Mouse (Mus musculus) limb, embryonic 12.5 days (tissue): Measurements from ENCODE around the gene Smyd1. TPM values are rescaled to one million over a fixed set of nuclear protein-coding genes. Genes with fewer than 3 reads are reported as not detected.

Experiments
- ATAC-seq: fragments of 200-750 bp; cut with Nextera tagmentation; 2 replicates; pipeline ENCODE4 v1.8.0; 2017; ENCODE audit warnings: low read depth, moderate TSS enrichment; ENCODE audit not compliant: insufficient number of reproducible peaks, insufficient read depth, low FRiP score, low TSS enrichment
- H3K27ac ChIP-seq: fragments of 300-500 bp; sonication (generic); 2 replicates; pipeline ENCODE4 v1.5.1; 2016; ENCODE audit warnings: mild to moderate bottlenecking, moderate library complexity
- H3K27me3 ChIP-seq: fragments of 300-500 bp; sonication (generic); 2 replicates; pipeline ENCODE4 v1.6.1; 2016; ENCODE audit warnings: mild to moderate bottlenecking, moderate library complexity
- H3K36me3 ChIP-seq: fragments of 300-500 bp; sonication (generic); 2 replicates; pipeline ENCODE4 v1.6.1; 2016; ENCODE audit warnings: mild to moderate bottlenecking, moderate library complexity
- H3K4me1 ChIP-seq: fragments of 300-500 bp; sonication (generic); replicated peaks from 2 replicates; pipeline ENCODE4 v1.6.1; 2016
- H3K4me2 ChIP-seq: fragments of 300-500 bp; sonication (generic); 2 replicates; pipeline ENCODE4 v1.6.1; 2016; ENCODE audit warnings: mild to moderate bottlenecking, moderate library complexity
- H3K4me3 ChIP-seq: fragments of 300-500 bp; sonication (generic); replicated peaks from 2 replicates; pipeline ENCODE4 v1.5.1; 2016; ENCODE audit warnings: mild to moderate bottlenecking
- H3K9ac ChIP-seq: fragments of 300-500 bp; sonication (generic); replicated peaks from 2 replicates; pipeline ENCODE4 v1.6.1; 2016; ENCODE audit warnings: mild to moderate bottlenecking, moderate library complexity
- H3K9me3 ChIP-seq: fragments of 300-500 bp; sonication (generic); 2 replicates; pipeline ENCODE4 v1.6.1; 2016; ENCODE audit warnings: mild to moderate bottlenecking, moderate library complexity
- WGBS: fragments of 180-500 bp; shearing (Covaris S2); methylation state at CpG from one replicate; pipeline ENCODE4 v1.1.7; 2016; 5-methylcytosine and 5-hydroxymethylcytosine counted together
- polyA plus RNA-seq: library from polyadenylated mRNA; unstranded; fragments of >200 nt; fragmentation: Nextera tagmentation; extraction: Ambion mirVana; gene quantifications from 2 replicates; pipeline ENCODE4 v1.2.1, GENCODE M21; 2016

Smyd1 gene
- polyA plus RNA-seq, 1 experiment from 2014 or later: 5.1 TPM

GRCm38 (mm10) chr6:71258562-71258961 lies 63.5 kb downstream of the Smyd1 start:
- H3K4me1 ChIP-seq: no peaks in the 10 kb centered on the region
- H3K36me3 ChIP-seq: no peaks in the 10 kb centered on the region
- no peak for ATAC-seq
- H3K9ac ChIP-seq: no peak overlapping the region
- no peak overlapping the region for H3K4me2 ChIP-seq
- H3K27ac ChIP-seq: no peak overlapping the region
- no peaks in the 10 kb centered on the region for H3K27me3 ChIP-seq
- WGBS: 85% methylated on average over 2 of the region's 2 CpGs
- H3K9me3 ChIP-seq: no peaks in the 10 kb centered on the region
- H3K4me3 ChIP-seq: no peak overlapping the region

- H3K9me3 ChIP-seq: no peaks in the 10 kb centered on the region
- H3K4me1 ChIP-seq: no peaks in the 10 kb centered on the region
- H3K4me2 ChIP-seq: no peak overlapping the region
- H3K36me3 ChIP-seq: no peaks in the 10 kb centered on the region
- H3K27me3 ChIP-seq: no peaks in the 10 kb centered on the region
- no peak overlapping the region for H3K27ac ChIP-seq
- H3K4me3 ChIP-seq: no peak overlapping the region
- WGBS: 77% methylated on average over 1 of the region's 1 CpGs
- ATAC-seq: no peak
- no peak overlapping the region for H3K9ac ChIP-seq
Measured at GRCm38 (mm10) chr6:71257375-71257774, 64.7 kb downstream of the Smyd1 start.

GRCm38 (mm10) chr6:71256166-71256565 lies 65.9 kb downstream of the Smyd1 start:
- no peaks in the 10 kb centered on the region for H3K4me1 ChIP-seq
- H3K27ac ChIP-seq: no peak overlapping the region
- no peak overlapping the region for H3K4me3 ChIP-seq
- no peaks in the 10 kb centered on the region for H3K9me3 ChIP-seq
- WGBS: 89% methylated on average over 10 of the region's 10 CpGs
- no peaks in the 10 kb centered on the region for H3K36me3 ChIP-seq
- no peak for ATAC-seq
- H3K4me2 ChIP-seq: no peak overlapping the region
- no peaks in the 10 kb centered on the region for H3K27me3 ChIP-seq
- H3K9ac ChIP-seq: no peak overlapping the region

- Histone ChIP-seq H3K9me3 (no peaks in the 10 kb centered on the region), H3K27me3 (no peaks in the 10 kb centered on the region), H3K4me2 (no peak overlapping the region), H3K36me3 (no peaks in the 10 kb centered on the region), H3K4me3 (no peak overlapping the region), H3K4me1 (no peaks in the 10 kb centered on the region), H3K27ac (no peak overlapping the region), H3K9ac (no peak overlapping the region)
- 97% methylated on average over 6 of the region's 6 CpGs for WGBS
- ATAC-seq: no peak
Measured at GRCm38 (mm10) chr6:71254456-71254855, 67.6 kb downstream of the Smyd1 start.

- 88% methylated on average over 8 of the region's 8 CpGs for WGBS
- Histone ChIP-seq H3K4me1 (no peaks in the 10 kb centered on the region), H3K9me3 (no peaks in the 10 kb centered on the region), H3K4me2 (no peak overlapping the region), H3K9ac (no peak overlapping the region), H3K27me3 (no peaks in the 10 kb centered on the region), H3K4me3 (no peak overlapping the region), H3K36me3 (no peaks in the 10 kb centered on the region), H3K27ac (no peak overlapping the region)
- no peak for ATAC-seq
Measured at GRCm38 (mm10) chr6:71250951-71251350, 71.1 kb downstream of the Smyd1 start.

- Histone ChIP-seq H3K4me2 (no peak overlapping the region), H3K4me1 (no peaks in the 10 kb centered on the region), H3K27me3 (no peaks in the 10 kb centered on the region), H3K9me3 (no peaks in the 10 kb centered on the region), H3K9ac (no peak overlapping the region), H3K4me3 (no peak overlapping the region), H3K27ac (no peak overlapping the region), H3K36me3 (no peaks in the 10 kb centered on the region)
- ATAC-seq: no peak
- 85% methylated on average over 3 of the region's 3 CpGs for WGBS
Measured at GRCm38 (mm10) chr6:71249615-71250014, 72.4 kb downstream of the Smyd1 start.

GRCm38 (mm10) chr6:71248420-71248819 lies 73.6 kb downstream of the Smyd1 start:
- 89% methylated on average over 1 of the region's 1 CpGs for WGBS
- H3K36me3 ChIP-seq: no peaks in the 10 kb centered on the region
- H3K27ac ChIP-seq: no peak overlapping the region

GRCm38 (mm10) chr6:71243258-71243657 lies 78.8 kb downstream of the Smyd1 start:
- Histone ChIP-seq H3K27ac (no peak overlapping the region), H3K4me3 (no peak overlapping the region), H3K9ac (no peak overlapping the region), H3K4me2 (no peak overlapping the region), H3K4me1 (no peaks in the 10 kb centered on the region; the same call in 1 of the 2 replicates), H3K27me3 (no peaks in the 10 kb centered on the region), H3K36me3 (no peaks in the 10 kb centered on the region), H3K9me3 (no peaks in the 10 kb centered on the region)
- no peak for ATAC-seq
- 86% methylated on average over 3 of the region's 3 CpGs for WGBS

More at GRCm38 (mm10) chr6:71248420-71248819, 73.6 kb downstream of the Smyd1 start:
- H3K9ac ChIP-seq: no peak overlapping the region
- H3K9me3 ChIP-seq: no peaks in the 10 kb centered on the region
- no peaks in the 10 kb centered on the region for H3K4me1 ChIP-seq
- ATAC-seq: no peak
- H3K27me3 ChIP-seq: no peaks in the 10 kb centered on the region
- no peak overlapping the region for H3K4me3 ChIP-seq
- no peak overlapping the region for H3K4me2 ChIP-seq

- 84% methylated on average over 1 of the region's 1 CpGs for WGBS
- ATAC-seq: no peak
- Histone ChIP-seq H3K9me3 (no peaks in the 10 kb centered on the region), H3K4me3 (no peak overlapping the region), H3K4me1 (no peaks in the 10 kb centered on the region; the same call in 1 of the 2 replicates), H3K27me3 (no peaks in the 10 kb centered on the region), H3K27ac (no peak overlapping the region), H3K36me3 (no peaks in the 10 kb centered on the region), H3K4me2 (no peak overlapping the region), H3K9ac (no peak overlapping the region)
Measured at GRCm38 (mm10) chr6:71242811-71243210, 79.2 kb downstream of the Smyd1 start.

- 45% methylated on average over 7 of the region's 7 CpGs for WGBS
- H3K4me3 ChIP-seq: no peak overlapping the region
- no peak for ATAC-seq
Measured at GRCm38 (mm10) chr6:71240831-71241230, 81.2 kb downstream of the Smyd1 start.

GRCm38 (mm10) chr6:71239069-71239750 lies 82.8 kb downstream of the Smyd1 start:
- WGBS: 80% methylated on average over 26 of the region's 26 CpGs
- Histone ChIP-seq H3K27ac (no peak overlapping the region), H3K27me3 (no peaks in the 10 kb centered on the region), H3K36me3 (no peaks in the 10 kb centered on the region), H3K4me1 (no peaks in the 10 kb centered on the region; the same call in 1 of the 2 replicates), H3K9ac (no peak overlapping the region), H3K4me3 (no peak overlapping the region), H3K4me2 (no peak overlapping the region), H3K9me3 (no peaks in the 10 kb centered on the region)
- ATAC-seq: no peak

More at GRCm38 (mm10) chr6:71240831-71241230, 81.2 kb downstream of the Smyd1 start:
- Histone ChIP-seq H3K27me3 (no peaks in the 10 kb centered on the region), H3K9ac (no peak overlapping the region), H3K27ac (no peak overlapping the region), H3K36me3 (no peaks in the 10 kb centered on the region), H3K4me2 (no peak overlapping the region), H3K9me3 (no peaks in the 10 kb centered on the region), H3K4me1 (no peaks in the 10 kb centered on the region; the same call in 1 of the 2 replicates)

GRCm38 (mm10) chr6:71237031-71237431 lies 85.0 kb downstream of the Smyd1 start:
- Histone ChIP-seq H3K27ac (no peak overlapping the region), H3K9me3 (no peaks in the 10 kb centered on the region), H3K4me2 (no peak overlapping the region), H3K9ac (no peak overlapping the region), H3K36me3 (no peaks in the 10 kb centered on the region), H3K27me3 (no peaks in the 10 kb centered on the region), H3K4me1 (no peaks in the 10 kb centered on the region; the same call in 1 of the 2 replicates), H3K4me3 (no peak overlapping the region)
- ATAC-seq: no peak
- 87% methylated on average over 6 of the region's 6 CpGs for WGBS
